9 mouse cellular contexts compared by ENCODE assay signal in the genomic region with DNA sequence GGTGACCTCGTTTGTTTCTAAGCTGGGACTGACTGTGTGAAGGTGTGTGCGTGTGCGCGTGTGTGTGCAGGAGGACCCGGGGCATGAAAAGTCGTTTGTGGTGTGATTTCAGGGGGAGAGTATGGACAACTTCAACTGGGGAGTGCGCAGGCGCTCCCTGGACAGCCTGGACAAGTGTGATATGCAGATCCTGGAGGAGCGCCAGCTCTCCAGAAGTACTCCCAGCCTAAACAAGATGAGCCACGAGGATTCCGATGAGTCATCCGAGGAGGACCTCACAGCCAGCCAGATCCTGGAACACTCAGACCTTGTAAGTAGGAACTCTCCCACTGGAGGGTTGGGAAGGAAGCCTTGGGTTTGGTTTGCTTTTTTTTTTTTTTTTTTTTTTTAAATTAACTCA. TPM values are rescaled to one million over a fixed set of nuclear protein-coding genes. Genes with fewer than 3 reads are reported as not detected.
A peak's percentile ranks its signal among the peaks of the same experiment; 100 is the strongest.
DNase-seq lines count a peak whose midpoint lies in the region; ATAC-seq and TF ChIP-seq lines count a peak whose summit lies in the region.
"Had no signal": no experiment of that assay in that cellular context is flagged by ENCODE, and none has a peak within 500 bp of the region (broad histone marks: within the 10 kb centered on the region; RNA-seq: fewer than 3 reads in every experiment).

No protein-coding gene starts in this region.

- no peak for TF ChIP-seq CTCF in hindbrain, postnatal 0 days (IDR thresholded peaks at IDR 0.05; ENCODE audit: low read depth)
- no peak for TF ChIP-seq CTCF in liver, embryonic 14.5 days (IDR thresholded peaks at IDR 0.05; ENCODE audit: low read depth)

- H3K27ac ChIP-seq in hindbrain, postnatal 0 days, result no peak overlapping the region
- H3K27ac ChIP-seq in hindbrain, embryonic 16.5 days (ENCODE audit: low read depth, low read length), result no peak overlapping the region
- no peak overlapping the region for H3K27ac ChIP-seq in liver, embryonic 14.5 days

- no peak overlapping the region for H3K4me3 ChIP-seq in hindbrain, postnatal 0 days (ENCODE audit: low read length)
- no peak overlapping the region for H3K4me3 ChIP-seq in hindbrain, embryonic 16.5 days (ENCODE audit: low read length)
- H3K4me3 ChIP-seq in liver, embryonic 14.5 days (ENCODE audit: insufficient read depth in 1 of 2, low read depth in 2 of 2, low read length in 2 of 2), result no peak overlapping the region

- peaks cover 32% of the 10 kb centered on the region for H3K36me3 ChIP-seq in hindbrain, postnatal 0 days (ENCODE audit: insufficient read depth, low read length)
- peaks cover 14% of the 10 kb centered on the region for H3K36me3 ChIP-seq in hindbrain, embryonic 16.5 days (ENCODE audit: control insufficient read depth, insufficient read depth, low read length)
- no peaks in the 10 kb centered on the region for H3K36me3 ChIP-seq in liver, embryonic 14.5 days (replicated peaks; ENCODE audit: control insufficient read depth, insufficient read depth, low read depth)

- DNase-seq in hindbrain, postnatal 0 days (ENCODE audit: low spot score), result peak; percentile 46
- DNase-seq in cerebellum, postnatal 36 days, result peak; percentile 71 to 75
- DNase-seq in heart, adult 8-10 months (ENCODE audit: low spot score), result peak; percentile 96
- DNase-seq in kidney, postnatal 10 days, result peak; percentile 91
- DNase-seq in liver, embryonic 14.5 days (ENCODE audit: low read depth in 3 of 3, low spot score in 3 of 3), result peak in 1 of 3 experiments; percentile 3
- peak; percentile 44 for DNase-seq in right cerebral cortex, postnatal 4 days
- DNase-seq in B cell, adult 2 months, result no peak

- no peak overlapping the region for H3K4me2 ChIP-seq in hindbrain, postnatal 0 days (ENCODE audit: low read depth, low read length)
- H3K4me2 ChIP-seq in hindbrain, embryonic 16.5 days (ENCODE audit: low read length), result no peak overlapping the region
- no peak overlapping the region for H3K4me2 ChIP-seq in liver, embryonic 14.5 days (ENCODE audit: low read depth)

- H3K9ac ChIP-seq in hindbrain, postnatal 0 days (replicated peaks; ENCODE audit: low read length), result no peak overlapping the region
- no peak overlapping the region for H3K9ac ChIP-seq in hindbrain, embryonic 16.5 days (ENCODE audit: low read depth, low read length)
- no peak overlapping the region for H3K9ac ChIP-seq in liver, embryonic 14.5 days (replicated peaks)

- no peaks in the 10 kb centered on the region for H3K27me3 ChIP-seq in hindbrain, postnatal 0 days (ENCODE audit: insufficient read depth, low read length)
- H3K27me3 ChIP-seq in hindbrain, embryonic 16.5 days (replicated peaks; ENCODE audit: control insufficient read depth, insufficient read depth, low read length), result no peaks in the 10 kb centered on the region
- no peaks in the 10 kb centered on the region for H3K27me3 ChIP-seq in liver, embryonic 14.5 days (ENCODE audit: control insufficient read depth, insufficient read depth, low read length)

- no peaks in the 10 kb centered on the region for H3K4me1 ChIP-seq in hindbrain, postnatal 0 days (ENCODE audit: insufficient read depth, low read length)
- no peaks in the 10 kb centered on the region for H3K4me1 ChIP-seq in hindbrain, embryonic 16.5 days (ENCODE audit: control insufficient read depth, insufficient read depth, low read depth, low read length)
- H3K4me1 ChIP-seq in liver, embryonic 14.5 days (replicated peaks; ENCODE audit: control insufficient read depth in 2 of 2, insufficient read depth in 2 of 2, low read length in 1 of 2), result peaks cover 0 to 7% of the 10 kb centered on the region in 2 experiments; a peak in 2 of 4 replicates

- ATAC-seq in hindbrain, postnatal 0 days, result peak; percentile 58
- ATAC-seq in hindbrain, embryonic 16.5 days, result no peak
- peak; percentile 48; the same call in 1 of the 2 replicates for ATAC-seq in liver, embryonic 14.5 days (ENCODE audit: insufficient read depth)

- TF ChIP-seq EP300 in liver, embryonic 14.5 days (IDR thresholded peaks at IDR 0.05; ENCODE audit: low read depth), result no peak

- 71% methylated on average over 12 of the region's 12 CpGs for WGBS in hindbrain, postnatal 0 days
- 75% methylated on average over 12 of the region's 12 CpGs for WGBS in hindbrain, embryonic 16.5 days
- WGBS in liver, embryonic 14.5 days (ENCODE audit: insufficient replicate concordance), result 61% methylated on average over 12 of the region's 12 CpGs

- H3K9me3 ChIP-seq in hindbrain, postnatal 0 days (ENCODE audit: low read length), result no peaks in the 10 kb centered on the region
- H3K9me3 ChIP-seq in hindbrain, embryonic 16.5 days (ENCODE audit: control insufficient read depth, low read length), result no peaks in the 10 kb centered on the region
- no peaks in the 10 kb centered on the region for H3K9me3 ChIP-seq in liver, embryonic 14.5 days (ENCODE audit: control insufficient read depth, low read length)

RNA-seq across cellular contexts. Expression of gene Zar1l, which starts 51.8 kb away (rescaled TPM):
- not detected in 2 replicates for total RNA-seq in hindbrain, postnatal 0 days (2014; rRNA removed)
- 0.28 TPM in 1 of 2 replicates, not detected in the other for polyA plus RNA-seq in hindbrain, postnatal 0 days (2015; fragmentation: Nextera tagmentation; extraction: Ambion mirVana)
- polyA plus RNA-seq in hindbrain, embryonic 16.5 days (2015; fragmentation: Nextera tagmentation; extraction: Ambion mirVana), result not detected in 2 replicates
- total RNA-seq in heart, adult 8-10 months (2022), result not detected
- not detected in 2 replicates for polyA plus RNA-seq in liver, embryonic 14.5 days (2012; rRNA removed)
- not detected in 2 replicates for polyA plus RNA-seq in liver, embryonic 14.5 days (2014; fragmentation: Nextera tagmentation; extraction: Ambion mirVana)
- total RNA-seq: CH12.LX had no signal

RNA-seq across cellular contexts. Expression of gene Brca2, which starts 56.3 kb away (rescaled TPM):
- 4.8 and 29.4 TPM in 2 replicates for total RNA-seq in hindbrain, postnatal 0 days (2014; rRNA removed)
- polyA plus RNA-seq in hindbrain, postnatal 0 days (2015; fragmentation: Nextera tagmentation; extraction: Ambion mirVana), result 14.5 and 18.9 TPM in 2 replicates
- polyA plus RNA-seq in hindbrain, embryonic 16.5 days (2015; fragmentation: Nextera tagmentation; extraction: Ambion mirVana), result 9.6 and 11.4 TPM in 2 replicates
- 1 to 10 TPM; 1.4 to 3.1 (median 2.1) TPM for total RNA-seq in heart, adult 8-10 months (2022)
- polyA plus RNA-seq in liver, embryonic 14.5 days (2012; rRNA removed), result 9.6 and 17.3 TPM in 2 replicates
- polyA plus RNA-seq in liver, embryonic 14.5 days (2014; fragmentation: Nextera tagmentation; extraction: Ambion mirVana), result 13.0 and 16.7 TPM in 2 replicates

Comparison
In these comparisons a context has a peak if more than half of its experiments do, and no peak if none do; other contexts are left out.
1. DNase-seq: peak in hindbrain, postnatal 0 days (single experiment), cerebellum, postnatal 36 days (2 of 2), heart, adult 8-10 months (single experiment), kidney, postnatal 10 days (single experiment) and right cerebral cortex, postnatal 4 days (single experiment); none in B cell, adult 2 months (0 of 2).